Mouse (Mus musculus) gastrocnemius, postnatal 10 days (tissue): ENCODE results near the gene Gm49368. TPM values are rescaled to one million over a fixed set of nuclear protein-coding genes. Genes with fewer than 3 reads are reported as not detected.

Experiments
- DNase-seq: peaks from one replicate; pipeline ENCODE4 v3.0.0; 2021; ENCODE audit warnings: mixed read lengths
- total RNA-seq, 2 experiments: library from RNA; stranded (reverse); gene quantifications; 2 replicates each; pipeline ENCODE4 v1.2.3; 2021

Gm49368 gene
- total RNA-seq, 2 experiments from 2014 or later: not detected

DNA sequence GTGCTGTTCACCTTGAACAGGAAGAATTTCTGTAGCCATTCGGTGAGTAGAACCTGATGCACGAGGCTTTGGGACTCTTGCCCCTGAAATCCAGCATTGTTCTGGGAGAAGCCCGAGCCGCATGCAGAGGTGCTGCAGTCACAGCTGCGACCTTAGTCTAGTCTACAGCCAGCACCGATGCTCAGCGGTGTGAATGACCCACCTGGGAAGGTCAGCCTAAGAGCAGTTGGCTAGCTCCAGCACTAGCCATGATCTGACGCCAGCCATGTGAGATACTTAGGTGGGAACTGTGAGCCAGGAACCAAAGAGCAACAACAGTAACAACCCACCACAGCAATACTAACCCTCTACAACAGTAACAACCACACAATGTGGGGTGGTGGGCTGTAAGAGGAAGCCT lies 4.6 kb upstream of the Gm49368 start:
- no peak for DNase-seq

DNA sequence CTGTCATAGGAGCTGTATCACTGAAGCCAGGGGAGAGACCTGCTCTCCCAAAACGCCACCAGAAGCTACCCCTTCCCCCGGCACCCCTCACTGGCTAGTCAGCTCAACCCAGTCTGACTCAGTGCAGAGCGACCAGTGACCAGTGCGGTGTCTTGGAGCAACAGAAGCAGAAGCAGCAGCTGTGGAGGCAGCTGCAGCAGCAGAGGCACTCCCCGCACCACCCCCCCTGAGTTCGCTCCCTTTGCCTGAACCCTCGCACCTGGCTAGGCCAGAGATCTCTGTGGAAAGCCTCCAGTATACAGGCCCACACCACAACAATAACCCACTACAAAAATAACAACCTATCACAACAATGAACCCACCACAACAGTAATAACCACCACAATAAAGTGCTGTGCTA lies 3.9 kb upstream of the Gm49368 start:
- peak; percentile 16 for DNase-seq

DNA sequence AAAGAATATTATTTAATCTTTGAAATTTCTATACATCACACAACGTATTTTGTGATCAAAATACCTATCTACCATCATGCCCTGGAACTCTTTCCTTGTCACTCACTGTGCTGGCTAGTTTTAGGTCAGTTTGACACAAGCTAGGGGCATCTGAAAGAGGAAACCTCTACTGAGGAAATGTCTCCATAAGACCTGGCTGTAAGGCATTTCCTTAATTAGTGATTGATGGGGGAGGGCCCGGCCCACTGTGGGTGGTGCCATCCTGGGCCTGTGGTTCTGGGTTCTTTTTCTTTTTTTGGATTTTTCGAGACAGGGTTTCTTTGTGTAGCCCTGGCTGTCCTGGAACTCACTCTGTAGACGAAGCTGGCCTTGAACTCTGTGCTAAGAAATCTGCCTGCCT lies 3.4 kb upstream of the Gm49368 start:
- DNase-seq: no peak

DNA sequence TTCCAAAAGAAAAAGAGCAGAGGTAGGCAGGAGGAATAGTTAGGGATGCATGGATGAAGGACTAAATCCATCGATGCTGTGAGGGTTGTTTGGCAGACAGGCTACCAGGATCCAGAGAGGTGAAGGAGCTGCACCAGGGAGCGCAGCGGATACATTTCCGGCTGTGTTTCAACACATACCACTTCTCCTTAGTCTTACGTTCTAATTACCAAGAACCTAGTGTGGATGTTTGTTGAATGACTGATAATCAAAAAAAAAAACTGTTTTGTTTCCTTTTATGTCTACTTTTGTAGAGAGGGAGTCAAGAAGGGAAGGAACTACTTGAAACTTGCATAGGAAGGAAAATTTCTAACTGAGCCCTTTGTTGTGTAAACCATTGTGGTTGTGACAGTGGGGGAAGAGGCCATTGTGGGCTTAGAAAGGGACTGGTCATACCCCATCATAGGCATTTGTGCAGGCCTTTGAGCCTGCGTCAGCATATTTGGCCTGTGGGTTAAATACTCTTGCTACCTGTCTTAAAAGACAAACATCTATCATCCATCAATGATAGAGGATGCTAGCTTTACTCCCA lies 813 bp downstream of the Gm49368 start:
- no peak for DNase-seq

DNA sequence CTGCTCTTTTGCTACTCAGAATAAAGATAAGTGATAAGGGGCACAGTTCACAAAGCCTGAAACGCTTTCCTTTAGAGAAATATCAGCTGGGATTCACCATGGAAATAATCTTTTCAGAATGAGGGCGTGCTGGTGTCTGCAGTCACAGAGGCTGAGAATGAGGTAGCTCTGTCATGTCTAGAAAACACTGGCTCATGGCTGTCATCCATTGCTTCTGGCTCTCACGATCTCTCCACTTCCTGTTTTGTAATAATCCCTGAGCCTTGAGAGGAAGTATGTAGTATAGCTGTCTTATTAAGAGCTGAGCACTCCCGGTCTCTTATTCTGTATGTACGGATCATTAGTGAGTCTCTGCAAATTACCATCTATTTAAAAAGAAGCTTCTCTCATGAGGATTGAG lies 3.1 kb downstream of the Gm49368 start:
- DNase-seq: no peak

DNA sequence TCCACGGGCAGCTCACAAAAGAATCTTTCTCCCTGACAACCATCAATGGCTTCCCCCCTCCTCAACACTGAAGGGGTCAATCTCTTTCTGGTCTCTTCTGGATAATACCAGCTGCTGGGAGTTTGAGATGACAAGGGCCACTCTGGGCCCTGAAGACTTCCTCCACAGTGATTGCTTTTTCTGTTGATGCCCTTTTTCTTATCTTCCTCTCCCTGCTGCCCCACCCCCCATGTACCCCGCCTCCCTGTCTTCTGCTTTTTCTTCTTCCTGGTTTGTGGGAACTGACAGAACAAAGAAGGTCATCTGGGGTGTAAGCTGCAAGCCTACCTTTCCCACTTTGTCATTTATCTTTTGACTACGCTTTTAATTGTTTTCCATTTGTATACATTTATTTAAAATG lies 5.4 kb downstream of the Gm49368 start:
- no peak for DNase-seq

DNA sequence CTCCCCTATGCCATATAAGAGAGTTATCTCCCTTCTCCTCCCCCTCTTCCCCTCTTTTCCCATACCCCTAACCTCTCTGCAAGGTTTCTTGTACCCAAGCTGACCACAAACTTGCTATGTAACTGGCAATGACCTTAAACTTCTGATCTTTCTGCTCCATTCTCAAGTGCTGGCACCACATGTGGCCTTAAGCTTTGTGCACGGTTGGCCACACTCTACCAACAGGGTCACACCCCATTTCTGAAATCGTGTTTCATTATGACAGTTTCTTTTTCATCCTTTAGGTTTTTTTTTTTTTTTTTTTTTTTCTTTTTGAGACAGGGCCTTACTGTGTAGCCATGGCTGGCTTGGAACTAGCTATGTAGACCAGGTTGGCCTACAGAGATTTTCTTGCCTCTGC lies 7.4 kb downstream of the Gm49368 start:
- no peak for DNase-seq

DNA sequence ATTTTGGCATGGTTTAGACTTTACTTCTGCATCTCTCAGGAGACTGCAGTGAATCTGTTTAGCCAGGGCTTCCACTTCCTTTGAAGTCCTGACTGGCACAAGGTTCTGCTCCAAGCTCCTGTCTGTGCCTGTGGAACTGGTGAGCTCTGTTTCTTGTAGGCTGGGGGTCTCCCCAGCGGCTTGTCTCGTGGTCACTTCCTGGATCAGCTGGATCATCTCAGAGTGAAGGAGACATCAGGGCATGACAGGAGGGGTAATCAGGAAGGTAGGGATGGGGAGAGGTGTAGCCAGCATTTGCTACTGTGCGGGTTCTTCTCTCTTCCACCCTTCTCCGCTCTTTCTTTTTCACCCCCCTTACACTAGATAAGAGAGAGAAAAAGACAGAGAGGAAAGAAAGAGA lies 9.3 kb downstream of the Gm49368 start:
- no peak for DNase-seq

DNA sequence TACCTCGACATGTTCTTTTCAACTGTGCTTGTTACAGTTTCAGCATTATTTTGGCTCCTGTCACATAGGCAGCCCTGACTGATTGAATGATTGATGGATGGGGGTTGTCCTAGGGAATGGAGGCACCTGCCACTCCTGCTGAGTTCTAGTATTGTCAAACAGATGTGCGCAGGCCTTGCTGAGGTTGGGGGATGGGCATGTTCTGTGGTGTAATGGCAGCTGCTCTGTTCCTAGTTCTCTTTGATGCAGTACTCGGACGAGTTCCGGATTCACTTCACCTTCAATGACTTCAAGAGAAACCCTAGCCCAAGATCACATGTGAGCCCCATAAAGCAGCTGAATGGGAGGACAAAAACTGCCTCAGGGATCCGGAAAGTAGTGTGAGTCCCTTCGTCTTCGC lies 17.5 kb downstream of the Gm49368 start:
- no peak for DNase-seq

DNA sequence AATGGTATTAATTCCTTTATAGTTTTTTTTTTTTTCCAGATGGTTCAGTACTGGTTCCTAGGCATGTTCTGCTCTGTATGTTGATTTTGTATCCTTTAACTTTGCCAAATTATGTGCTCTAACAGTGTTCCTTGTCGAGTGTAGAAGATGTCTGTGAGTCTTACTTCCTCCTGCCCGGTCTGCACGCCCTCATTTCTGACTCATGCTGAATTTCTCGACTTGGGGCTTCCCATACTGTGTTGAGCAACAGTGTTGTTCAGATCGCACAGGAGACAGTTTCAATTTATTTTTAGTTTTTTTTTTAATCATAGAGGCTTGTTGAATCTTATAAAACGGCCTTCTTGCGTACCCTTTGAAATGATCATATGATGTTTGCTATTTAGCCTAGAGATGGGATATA lies 26.7 kb downstream of the Gm49368 start:
- DNase-seq: no peak

DNA sequence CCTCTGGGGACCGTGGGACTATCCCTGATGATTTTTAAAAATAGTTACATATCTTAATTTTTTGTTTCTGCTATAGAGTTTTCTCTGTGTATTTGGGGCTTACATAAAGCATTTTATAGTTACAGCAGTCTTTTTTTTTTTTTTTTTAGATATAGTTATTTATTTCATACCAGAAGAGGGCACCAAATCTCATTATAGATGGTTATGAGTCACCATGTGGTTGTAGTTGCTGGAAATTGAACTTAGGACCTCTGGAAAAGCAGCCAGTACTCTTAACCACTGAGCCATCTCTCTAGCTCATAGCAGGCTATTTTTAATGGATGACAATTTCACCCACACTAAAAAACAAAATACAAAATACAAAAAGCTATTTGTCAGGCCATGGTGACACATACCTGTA lies 35.7 kb downstream of the Gm49368 start:
- no peak for DNase-seq

DNA sequence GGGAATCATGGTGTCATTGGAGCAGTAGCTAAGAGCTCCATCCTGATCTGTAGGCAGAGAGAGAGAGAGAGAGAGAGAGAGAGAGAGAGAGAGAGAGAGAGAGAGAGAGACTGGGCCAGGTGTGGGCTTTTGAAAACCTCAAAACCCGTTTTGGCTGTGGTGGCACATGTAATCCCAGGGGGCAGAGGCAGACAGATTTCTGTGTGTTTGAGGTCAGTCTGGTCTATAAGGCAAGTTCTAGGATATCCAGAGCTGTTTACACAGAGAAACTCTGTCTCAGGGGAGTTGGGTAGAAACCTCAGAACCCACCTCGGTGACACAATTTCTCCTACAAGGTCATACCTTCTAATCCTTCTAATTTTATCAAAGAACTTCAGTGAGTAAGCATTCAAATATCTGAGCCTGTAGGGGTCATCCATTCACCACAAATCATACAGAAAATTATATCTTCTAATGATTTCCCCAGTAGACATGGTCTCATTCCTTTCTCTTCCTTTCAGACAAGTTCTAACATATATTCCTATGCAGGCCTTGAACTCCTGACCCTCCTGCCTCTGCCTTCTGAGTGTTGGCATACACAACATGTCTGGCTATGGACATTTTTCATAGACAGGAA lies 38.4 kb downstream of the Gm49368 start:
- DNase-seq: no peak

DNA sequence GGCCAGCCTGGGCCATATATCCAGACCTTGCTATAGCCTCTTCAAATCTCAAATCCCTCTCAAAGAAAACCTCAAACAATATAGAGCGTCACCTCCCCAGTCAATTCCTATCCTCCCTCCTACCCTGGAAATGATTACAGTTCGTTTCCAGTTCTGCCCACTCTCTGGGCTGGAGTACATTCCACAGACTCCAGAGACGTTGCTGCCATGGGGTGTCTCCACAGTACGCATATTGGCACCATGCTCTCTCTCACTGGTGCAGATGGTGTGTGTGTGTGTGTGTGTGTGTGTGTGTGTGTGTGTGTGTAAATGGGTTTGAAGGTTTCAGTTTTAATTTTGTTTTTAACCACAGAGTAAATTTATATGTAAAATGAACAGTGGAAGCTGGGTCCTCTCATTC lies 42.8 kb downstream of the Gm49368 start:
- no peak for DNase-seq

DNA sequence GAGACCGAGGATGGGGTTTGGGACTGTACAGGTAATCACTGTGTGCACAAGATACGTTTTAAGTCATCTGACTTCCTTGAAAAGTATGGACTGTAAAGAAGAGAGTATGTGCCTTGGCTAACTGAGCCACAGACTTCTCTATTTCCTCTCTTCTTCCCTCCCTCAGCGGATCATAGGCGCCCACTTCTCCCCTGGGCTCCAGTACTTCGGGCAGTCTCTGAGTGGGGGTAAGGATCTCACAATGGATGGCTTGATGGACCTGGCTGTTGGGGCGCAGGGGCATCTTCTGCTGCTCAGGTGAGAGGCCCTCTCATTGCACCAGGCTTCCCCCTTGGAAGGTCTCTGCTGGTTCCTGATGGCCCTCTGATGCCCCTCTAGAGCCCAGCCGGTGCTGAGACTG lies 45.0 kb downstream of the Gm49368 start:
- DNase-seq: no peak

DNA sequence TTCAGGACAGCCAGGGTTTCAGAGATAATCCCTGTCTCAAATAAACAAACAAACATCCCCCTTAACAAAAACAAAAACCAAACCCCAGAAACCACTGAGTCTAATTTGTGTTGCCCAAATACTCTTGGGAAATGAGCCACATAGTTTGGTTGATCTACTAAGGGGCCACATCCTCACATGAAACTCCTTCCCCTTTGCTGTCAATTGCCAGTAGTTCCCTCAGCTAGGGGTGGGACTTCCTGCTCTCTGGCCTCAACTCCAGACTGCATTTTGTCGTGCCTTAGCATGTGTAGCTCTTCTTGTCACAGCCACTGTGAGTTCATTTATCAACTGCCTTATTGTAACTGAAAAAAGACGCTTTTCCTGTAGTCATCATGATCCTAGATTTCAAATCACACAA lies 47.8 kb downstream of the Gm49368 start:
- no peak for DNase-seq

DNA sequence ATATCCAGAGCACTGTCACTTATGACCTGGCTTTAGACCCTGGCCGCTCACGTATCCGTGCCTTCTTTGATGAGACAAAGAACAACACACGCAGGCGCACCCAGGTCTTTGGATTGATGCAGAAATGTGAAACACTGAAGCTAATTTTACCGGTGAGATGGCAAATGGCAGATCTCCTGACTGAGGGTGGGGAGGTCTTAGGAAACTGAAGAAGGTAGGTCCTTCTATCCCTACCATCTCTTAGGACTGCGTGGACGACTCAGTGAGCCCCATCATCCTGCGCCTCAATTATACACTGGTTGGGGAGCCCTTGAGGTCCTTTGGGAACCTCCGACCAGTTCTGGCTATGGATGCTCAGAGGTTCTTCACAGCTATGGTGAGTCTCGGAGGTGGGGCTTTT lies 49.6 kb downstream of the Gm49368 start:
- no peak for DNase-seq

DNA sequence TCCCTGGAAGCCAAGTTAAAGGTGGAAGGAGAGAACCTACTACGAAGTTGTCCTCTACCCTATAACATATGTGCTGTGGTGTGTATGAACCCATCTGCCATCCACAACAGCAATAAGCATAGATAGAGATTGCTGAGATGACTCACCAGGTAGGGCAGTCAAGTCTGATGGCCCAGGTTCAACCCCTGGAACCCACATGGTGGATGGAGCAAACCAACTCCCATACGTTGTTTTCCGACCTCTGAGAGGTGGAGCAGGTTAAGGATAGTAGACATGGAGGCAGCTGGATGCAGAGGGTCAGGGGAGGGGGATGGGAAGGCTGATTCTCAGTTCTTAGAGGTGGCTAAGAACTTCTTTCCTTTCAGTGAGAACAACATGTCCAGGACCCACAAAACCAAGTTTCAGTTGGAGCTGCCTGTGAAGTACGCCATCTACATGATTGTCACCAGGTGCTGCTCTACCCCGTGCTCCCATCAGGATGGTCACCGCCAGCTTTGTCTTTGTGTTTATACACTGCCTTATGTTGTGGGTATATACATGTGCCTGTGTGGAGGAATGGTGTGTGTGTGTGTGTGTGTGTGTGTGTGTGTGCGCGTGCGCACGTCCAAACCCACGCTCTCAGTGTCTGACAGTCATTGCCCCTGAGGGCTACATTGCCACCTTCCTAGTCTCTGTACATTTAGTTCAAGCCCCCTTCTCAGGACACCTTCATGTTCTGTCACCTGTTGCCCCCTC lies 52.1 kb downstream of the Gm49368 start:
- DNase-seq: no peak

DNA sequence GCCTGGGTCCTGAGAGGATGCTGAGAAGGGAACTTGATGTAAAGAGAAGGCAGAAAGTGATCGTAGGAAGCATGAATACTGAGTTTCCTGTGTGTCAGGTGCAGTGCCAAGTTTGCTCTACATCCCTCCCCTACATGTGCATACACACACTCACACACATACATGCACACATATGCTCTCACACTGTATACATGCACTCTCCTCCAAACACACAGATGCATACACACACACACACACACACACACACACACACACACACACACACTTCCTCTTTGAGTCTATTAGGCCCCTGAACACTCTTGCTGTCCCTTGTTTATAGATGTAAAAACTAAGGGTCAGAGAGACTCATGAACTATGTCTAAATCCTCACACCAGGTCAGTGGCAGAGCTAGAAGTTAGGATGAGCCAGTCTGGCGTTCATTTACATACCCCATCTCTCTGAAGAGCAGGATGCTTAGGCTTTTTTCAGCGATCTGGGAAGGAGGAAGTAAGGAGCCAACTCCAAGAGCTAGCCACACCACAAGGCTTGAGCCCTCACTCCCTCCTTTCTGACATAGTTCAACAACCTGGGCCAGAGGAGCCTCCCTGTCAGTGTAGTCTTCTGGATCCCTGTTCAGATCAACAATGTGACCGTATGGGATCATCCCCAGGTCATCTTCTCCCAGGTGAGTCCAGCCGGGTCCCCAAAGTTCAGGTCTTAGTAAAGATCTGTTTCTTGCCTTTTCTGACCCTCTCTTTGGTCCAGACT lies 52.9 kb downstream of the Gm49368 start:
- no peak for DNase-seq

DNA sequence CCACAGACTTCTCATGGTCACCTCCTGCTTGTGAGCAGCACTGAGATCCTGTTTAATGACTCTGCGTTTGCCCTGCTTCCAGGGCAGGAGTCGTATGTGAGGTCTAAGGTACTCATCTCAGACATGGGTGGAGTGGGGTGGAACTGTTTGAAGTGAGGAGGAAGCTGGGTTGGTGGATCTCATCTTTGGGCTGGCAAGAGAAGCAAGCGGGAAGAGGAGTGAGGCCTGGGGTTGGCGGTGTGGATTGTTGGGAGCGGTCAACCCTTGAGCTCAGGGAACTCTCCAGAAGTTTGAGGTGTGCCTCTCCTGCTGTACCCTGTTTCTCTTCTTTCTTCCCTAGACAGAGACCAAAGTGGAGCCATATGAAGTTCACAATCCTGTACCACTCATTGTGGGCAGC lies 53.9 kb downstream of the Gm49368 start:
- DNase-seq: no peak

DNA sequence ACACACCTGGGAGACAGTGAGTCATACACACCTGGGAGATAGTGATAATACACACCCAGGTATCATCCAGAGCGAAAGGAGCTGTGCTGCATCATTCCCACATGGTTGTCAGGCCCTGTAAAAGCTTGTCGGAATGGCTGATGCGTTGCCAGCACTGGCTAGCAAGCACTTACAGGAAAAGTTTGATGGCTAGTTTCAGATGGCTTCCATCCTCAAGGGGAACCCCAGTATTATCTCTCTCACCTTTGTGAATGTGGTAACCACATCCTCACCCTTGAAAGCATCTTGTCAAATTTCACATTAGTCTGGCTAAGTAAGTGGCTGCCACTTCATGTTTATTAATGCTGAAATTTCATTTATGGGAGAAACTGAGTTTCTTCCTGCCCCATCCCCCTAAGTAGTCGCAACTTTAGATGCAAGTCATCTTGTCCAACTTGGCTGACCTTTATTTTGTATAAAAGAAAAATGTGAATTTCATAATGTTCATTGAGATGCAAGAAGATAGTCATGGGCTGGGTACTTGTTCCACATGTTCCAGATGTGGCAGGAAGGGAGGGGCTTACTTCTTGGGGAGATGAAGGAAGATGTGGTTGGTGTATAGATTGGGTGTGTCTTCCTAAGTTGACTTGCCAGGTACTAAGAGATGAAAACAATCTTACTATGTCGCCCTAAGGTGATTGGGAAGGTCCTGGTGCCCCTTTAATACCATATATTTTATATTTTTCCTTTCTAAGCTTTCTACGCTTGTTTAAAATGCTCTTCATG lies 57.4 kb downstream of the Gm49368 start:
- DNase-seq: no peak

DNA sequence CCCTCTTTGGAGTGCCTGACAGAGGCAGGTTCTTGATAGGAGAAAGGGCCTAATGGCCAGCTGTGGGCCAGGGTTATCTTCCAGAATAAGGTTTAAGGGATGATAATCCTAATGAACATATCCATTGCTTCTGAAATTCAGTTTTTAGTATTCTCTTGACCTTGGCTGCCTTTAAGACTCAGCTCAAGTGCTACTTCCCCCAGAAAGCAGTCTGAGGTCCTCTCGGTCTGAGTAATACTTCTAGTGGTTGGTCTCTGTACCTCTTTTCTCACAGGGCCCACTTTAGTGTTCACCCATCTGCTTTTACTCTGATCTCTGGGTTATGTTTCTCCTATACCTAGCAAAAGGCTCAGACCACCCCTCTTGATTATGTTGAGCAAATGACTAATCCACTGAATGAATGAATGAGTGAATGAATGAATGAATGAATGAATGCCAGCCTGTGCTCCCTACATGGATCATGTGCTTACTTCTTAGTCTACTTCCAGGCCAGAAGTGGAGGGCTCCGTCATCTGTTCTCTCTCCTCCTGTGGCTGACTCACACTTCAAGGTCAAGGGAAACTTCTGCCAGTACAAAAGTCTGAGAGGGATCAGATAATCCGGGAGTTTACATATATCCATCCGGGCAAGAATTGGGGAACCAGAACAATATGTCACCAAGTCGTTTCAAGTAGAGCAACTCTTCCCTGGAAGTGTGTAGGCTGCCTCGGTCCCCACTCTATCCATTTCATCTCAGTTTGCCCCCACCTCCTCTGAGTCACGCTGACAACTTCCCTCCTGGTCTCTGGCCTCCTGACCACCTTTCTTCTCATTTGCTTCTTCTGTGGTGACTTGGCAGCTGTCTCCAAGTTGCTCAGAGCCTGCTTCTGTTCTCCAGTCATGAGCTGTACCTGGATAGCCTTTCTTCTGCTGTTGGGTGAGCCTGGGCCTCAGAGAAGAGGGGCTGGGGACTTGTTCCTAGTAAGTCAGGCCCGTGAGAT lies 66.5 kb downstream of the Gm49368 start, which contains the start of gene Itgax:
TSS of gene Itgax (plus strand) at position 807 of the 980 bp plus-strand sequence.
- no peak for DNase-seq
